Mouse (Mus musculus) cerebellum, adult 2 months (tissue): Measurements from ENCODE around the gene Crybg2. TPM values are rescaled to one million over a fixed set of nuclear protein-coding genes. Genes with fewer than 3 reads are reported as not detected.

Experiments used
- DNase-seq, 2 experiments: peaks; one replicate each; pipeline ENCODE4 v3.0.0; 2021
- H3K27ac ChIP-seq: fragments of 200-500 bp; 2 replicates; pipeline ENCODE4 v1.5.1; 2012; ENCODE audit warnings: low read length, control low read depth, inconsistent platforms; ENCODE audit not compliant: insufficient read depth
- H3K27me3 ChIP-seq: fragments of 200-500 bp; 2 replicates; pipeline ENCODE4 v1.6.1; 2012; ENCODE audit warnings: inconsistent platforms, mild to moderate bottlenecking, low read length, moderate library complexity; ENCODE audit not compliant: control insufficient read depth, insufficient read depth
- H3K4me1 ChIP-seq: fragments of 200-500 bp; 2 replicates; pipeline ENCODE4 v1.6.1; 2011; ENCODE audit warnings: low read length; ENCODE audit not compliant: control insufficient read depth, insufficient read depth
- H3K4me3 ChIP-seq: fragments of 200-500 bp; replicated peaks from 2 replicates; pipeline ENCODE3; 2011; ENCODE audit warnings: mild to moderate bottlenecking, low read depth, low read length, control low read depth; ENCODE audit not compliant: insufficient read depth
- CTCF ChIP-seq: fragments of 200-500 bp; IDR thresholded peaks from 2 replicates; pipeline ENCODE4 v1.5.1; 2011; ENCODE audit warnings: low read depth, mild to moderate bottlenecking, control low read depth, low read length, moderate library complexity, borderline replicate concordance; ENCODE audit not compliant: insufficient read depth
- POLR2A ChIP-seq: fragments of 200-500 bp; IDR thresholded peaks from 2 replicates; pipeline ENCODE4 v1.6.1; 2011; ENCODE audit warnings: low read length, control low read depth, borderline replicate concordance; ENCODE audit not compliant: insufficient read depth
- WGBS: fragments of 180-500 bp; shearing (Covaris S2); methylation state at CpG from one replicate; pipeline ENCODE4 v1.1.7; 2018; 5-methylcytosine and 5-hydroxymethylcytosine counted together
- polyA plus RNA-seq: library from polyadenylated mRNA; depleted of rRNA; stranded (reverse); fragments of >200 nt; gene quantifications from 2 replicates; pipeline ENCODE4 v1.2.3, GENCODE M21; 2012

Crybg2 gene
- polyA plus RNA-seq, 1 experiment, result 0.65 TPM

DNA sequence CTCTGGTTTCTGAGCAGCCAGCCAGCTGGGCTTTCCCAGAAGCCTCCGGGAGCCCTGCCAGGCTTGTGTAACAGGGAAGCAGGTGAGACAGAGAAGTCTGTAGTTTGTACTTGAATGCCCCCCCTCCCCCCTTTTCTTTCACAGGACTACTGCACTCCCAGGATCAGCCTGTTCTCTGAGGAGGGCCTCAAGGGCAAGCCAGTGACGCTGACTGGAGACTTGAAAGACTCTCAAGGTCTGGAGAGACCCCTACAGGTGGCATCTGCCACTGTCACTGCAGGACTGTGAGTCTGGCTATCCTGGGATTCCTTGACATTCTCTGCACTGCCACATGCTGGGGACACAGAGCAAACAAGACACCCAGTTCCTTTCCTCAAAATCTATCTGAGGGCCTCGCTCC is 18.1 kb downstream of the Crybg2 start:
- no peak overlapping the region for H3K27ac ChIP-seq
- no peaks in the 10 kb centered on the region for H3K27me3 ChIP-seq
- 22% methylated on average over 3 of the region's 3 CpGs for WGBS
- TF ChIP-seq CTCF (peak; percentile 47; the same call in 1 of the 2 replicates), POLR2A (no peak)
- no peak overlapping the region for H3K4me3 ChIP-seq
- peak; percentile 34 to 38 for DNase-seq
- no peaks in the 10 kb centered on the region for H3K4me1 ChIP-seq

DNA sequence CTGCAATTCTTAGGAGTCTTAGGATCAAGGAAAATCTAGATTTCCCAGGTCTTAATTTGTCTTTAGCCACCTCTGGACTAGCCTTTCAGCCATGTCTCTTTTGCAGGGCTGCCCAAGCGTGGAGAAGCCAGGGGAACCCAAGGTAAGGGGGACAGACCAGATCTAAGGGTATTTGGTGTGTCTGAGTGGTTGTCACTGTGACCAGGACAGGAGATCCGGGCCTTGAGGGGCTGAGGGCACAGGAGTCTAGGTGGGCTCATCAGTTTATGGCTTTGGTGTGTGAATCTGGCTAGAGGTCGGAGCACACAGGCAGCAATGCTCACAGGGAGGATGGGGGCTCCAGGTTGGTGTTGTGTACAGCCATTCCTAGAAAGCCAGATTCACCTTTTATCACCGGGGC is 20.1 kb downstream of the Crybg2 start:
- H3K4me1 ChIP-seq, result no peaks in the 10 kb centered on the region
- no peak for TF ChIP-seq CTCF
- no peak for TF ChIP-seq POLR2A
- H3K27me3 ChIP-seq, result no peaks in the 10 kb centered on the region
- no peak overlapping the region for H3K4me3 ChIP-seq
- no peak for DNase-seq
- WGBS, result 90% methylated on average over 4 of the region's 4 CpGs
- H3K27ac ChIP-seq, result no peak overlapping the region

DNA sequence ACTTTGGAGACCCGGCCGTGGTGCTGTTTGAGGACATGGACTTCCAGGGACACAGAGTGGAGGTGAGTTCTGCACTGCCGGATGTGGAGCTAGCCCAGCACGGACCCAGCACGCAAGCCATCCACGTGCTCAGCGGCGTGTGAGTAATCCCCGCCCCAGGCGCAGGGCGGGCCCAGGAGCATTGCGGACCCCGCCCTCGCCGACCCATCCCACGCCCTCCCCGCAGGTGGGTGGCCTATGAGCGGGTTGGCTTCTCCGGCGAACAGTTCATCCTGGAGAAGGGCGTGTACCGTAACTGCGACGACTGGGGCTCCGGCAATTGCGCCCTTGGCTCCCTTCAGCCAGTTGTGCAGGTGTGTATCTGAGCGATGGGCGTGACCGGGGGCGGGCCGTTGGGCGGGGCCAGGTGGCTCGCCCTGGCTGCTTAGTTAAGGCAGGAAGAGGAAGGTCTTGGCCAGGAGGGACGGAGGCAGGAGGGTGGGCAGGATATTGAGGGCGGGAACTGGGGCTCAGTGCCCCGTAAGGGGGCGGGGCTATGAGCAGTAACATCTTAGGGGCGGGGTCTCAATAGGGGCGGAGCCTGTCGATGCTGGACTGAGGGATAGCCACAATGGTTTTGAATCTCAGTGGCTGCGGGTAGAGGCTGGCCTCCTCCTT is 21.2 kb downstream of the Crybg2 start:
- WGBS, result under 1% methylated on average over 41 of the region's 41 CpGs
- no peak overlapping the region for H3K27ac ChIP-seq
- peak; percentile 43 to 47 for DNase-seq
- TF ChIP-seq CTCF (no peak), POLR2A (no peak)
- H3K27me3 ChIP-seq, result no peaks in the 10 kb centered on the region
- no peaks in the 10 kb centered on the region for H3K4me1 ChIP-seq
- H3K4me3 ChIP-seq, result peak overlapping the region; percentile 56

DNA sequence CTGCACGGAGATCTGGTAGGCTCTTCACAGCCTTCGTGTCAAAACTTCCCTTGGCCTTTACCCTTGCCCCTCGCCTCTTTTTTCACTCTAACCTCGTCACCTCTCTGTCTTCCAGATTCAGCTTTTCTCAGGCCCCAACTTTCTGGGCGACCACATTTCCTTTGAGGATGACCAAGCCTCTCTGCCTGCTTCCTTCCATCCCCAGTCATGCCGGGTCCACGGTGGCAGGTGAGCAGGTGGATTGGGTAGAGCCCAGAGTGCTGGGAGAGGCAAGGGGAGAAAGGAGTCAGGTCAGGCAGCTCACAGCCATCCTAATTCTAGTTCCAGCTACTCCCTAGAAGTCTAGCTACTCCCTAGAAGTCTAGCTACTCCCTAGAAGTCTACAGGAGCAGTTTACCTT is 21.8 kb downstream of the Crybg2 start:
- Histone ChIP-seq H3K4me3 (peak overlapping the region; percentile 56), H3K4me1 (no peaks in the 10 kb centered on the region), H3K27me3 (no peaks in the 10 kb centered on the region), H3K27ac (no peak overlapping the region)
- no peak for DNase-seq
- WGBS, result 13% methylated on average over 7 of the region's 7 CpGs
- TF ChIP-seq CTCF (no peak), POLR2A (no peak)

DNA sequence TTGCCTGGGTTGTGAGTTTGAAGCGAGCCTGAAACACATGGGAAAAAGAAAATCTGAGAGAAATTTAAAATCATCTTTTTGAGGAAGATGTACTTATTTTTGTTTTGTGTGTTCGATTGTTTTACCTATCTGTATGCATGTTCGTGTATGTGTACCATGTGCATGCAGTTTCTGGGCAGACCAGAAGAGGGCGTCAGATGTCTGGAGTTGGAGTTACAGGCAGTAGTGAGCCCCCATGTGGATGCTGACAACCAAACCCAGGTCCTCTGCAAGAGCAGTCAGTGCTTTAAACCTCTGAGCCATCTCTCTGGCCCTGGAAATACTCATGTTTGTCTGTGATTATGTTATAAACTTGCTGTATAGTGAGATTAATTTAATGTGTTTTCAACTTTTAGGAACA is 24.4 kb downstream of the Crybg2 start:
- Histone ChIP-seq H3K4me3 (no peak overlapping the region), H3K27ac (no peak overlapping the region), H3K27me3 (no peaks in the 10 kb centered on the region), H3K4me1 (no peaks in the 10 kb centered on the region)
- DNase-seq, result no peak
- TF ChIP-seq POLR2A (no peak), CTCF (no peak)
- 85% methylated on average over 4 of the region's 4 CpGs for WGBS

- Histone ChIP-seq H3K27ac (no peak overlapping the region), H3K4me1 (no peaks in the 10 kb centered on the region), H3K27me3 (no peaks in the 10 kb centered on the region), H3K4me3 (peak overlapping the region; percentile 6)
- DNase-seq, result peak; percentile 59 to 63
- TF ChIP-seq POLR2A (no peak), CTCF (peak; percentile 94)
- WGBS, result 18% methylated on average over 7 of the region's 7 CpGs
Measured at GRCm38 (mm10) chr4:134087412-134087811, 26.8 kb downstream of the Crybg2 start.

DNA sequence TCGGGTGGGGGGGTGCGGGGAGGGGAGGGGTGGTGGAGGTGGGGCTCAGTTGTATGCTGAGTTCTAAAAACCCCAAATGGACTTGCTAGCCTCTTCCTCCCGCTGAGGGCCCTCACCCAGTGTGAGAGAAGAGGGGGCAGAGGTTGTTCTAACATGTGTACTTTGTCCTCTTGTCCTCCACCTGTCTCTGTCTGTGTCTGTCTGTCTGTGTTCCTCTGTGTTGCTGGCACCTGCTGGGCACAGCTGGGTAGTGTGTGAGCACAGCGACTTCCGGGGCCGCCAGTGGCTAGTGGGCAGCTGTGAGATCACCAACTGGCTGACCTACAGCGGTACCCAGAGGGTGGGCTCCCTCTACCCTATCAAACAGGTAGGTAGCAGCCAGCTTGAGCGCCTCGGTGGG is 28.4 kb downstream of the Crybg2 start:
- Histone ChIP-seq H3K4me3 (no peak overlapping the region), H3K4me1 (no peaks in the 10 kb centered on the region), H3K27me3 (no peaks in the 10 kb centered on the region), H3K27ac (no peak overlapping the region)
- TF ChIP-seq CTCF (no peak), POLR2A (no peak)
- no peak for DNase-seq
- WGBS, result 65% methylated on average over 9 of the region's 9 CpGs

DNA sequence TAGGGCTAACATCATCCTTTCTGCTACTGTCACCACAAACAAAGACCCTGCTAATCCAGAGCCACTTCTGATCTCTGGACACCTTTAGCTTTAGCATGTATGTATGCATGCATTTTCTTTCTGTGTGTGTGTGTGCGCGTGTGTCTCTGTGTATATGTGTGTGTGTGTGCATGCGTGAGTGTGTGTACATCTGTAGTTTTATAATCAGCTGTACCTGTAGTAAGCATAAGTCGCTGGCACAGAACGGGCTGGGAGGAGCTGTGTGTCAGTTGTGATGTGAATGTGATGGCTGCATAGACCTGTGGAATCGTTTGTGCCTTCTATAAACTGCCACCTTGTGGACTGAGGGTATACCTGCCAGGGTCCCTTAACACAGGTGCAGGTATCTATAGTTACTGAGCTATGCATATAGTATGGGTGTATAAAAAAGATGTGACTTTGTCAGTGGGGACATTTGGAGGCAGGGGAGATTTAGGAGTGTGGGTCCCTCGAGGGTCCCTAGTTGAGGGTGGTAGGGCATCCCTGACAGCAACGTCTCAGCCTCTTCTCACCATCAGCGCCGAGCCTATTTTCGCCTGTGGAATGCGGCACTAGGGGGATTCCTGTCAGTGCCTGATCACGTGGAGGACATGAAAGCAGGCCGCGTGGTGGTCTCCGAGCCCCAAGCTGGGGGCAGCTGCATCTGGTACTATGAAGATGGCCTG is 30.1 kb downstream of the Crybg2 start:
- TF ChIP-seq POLR2A, result no peak
- 79% methylated on average over 16 of the region's 16 CpGs for WGBS
- Histone ChIP-seq H3K4me1 (no peaks in the 10 kb centered on the region), H3K27me3 (no peaks in the 10 kb centered on the region), H3K27ac (no peak overlapping the region), H3K4me3 (no peak overlapping the region)
- no peak for DNase-seq
